Mouse (Mus musculus) liver, embryonic 16.5 days (tissue): ENCODE data around the gene Itm2c. TPM values are rescaled to one million over a fixed set of nuclear protein-coding genes. Genes with fewer than 3 reads are reported as not detected.

Experiments used
- ATAC-seq: fragments of 200-750 bp; cut with Nextera tagmentation; 2 replicates; pipeline ENCODE4 v1.8.0; 2017; ENCODE audit warnings: low read depth, mild to moderate bottlenecking, moderate number of reproducible peaks, moderate library complexity
- H3K27ac ChIP-seq: fragments of 300-500 bp; sonication (generic); 2 replicates; pipeline ENCODE4 v1.5.1; 2014; ENCODE audit warnings: mild to moderate bottlenecking, low read length
- H3K27me3 ChIP-seq: fragments of 300-500 bp; sonication (generic); 2 replicates; pipeline ENCODE4 v1.6.1; 2014; ENCODE audit warnings: low read depth, low read length, mixed read lengths; ENCODE audit not compliant: control insufficient read depth, insufficient read depth
- H3K36me3 ChIP-seq: fragments of 300-500 bp; sonication (generic); 2 replicates; pipeline ENCODE4 v1.6.1; 2014; ENCODE audit warnings: mild to moderate bottlenecking; ENCODE audit not compliant: control insufficient read depth, insufficient read depth
- H3K4me1 ChIP-seq: fragments of 300-500 bp; sonication (generic); 2 replicates; pipeline ENCODE4 v1.6.1; 2014; ENCODE audit warnings: low read depth, low read length, mixed read lengths; ENCODE audit not compliant: control insufficient read depth
- H3K4me2 ChIP-seq: fragments of 300-500 bp; sonication (generic); 2 replicates; pipeline ENCODE4 v1.6.1; 2014; ENCODE audit warnings: low read depth, low read length, mixed read lengths
- H3K4me3 ChIP-seq: fragments of 300-500 bp; sonication (generic); 2 replicates; pipeline ENCODE4 v1.5.1; 2014; ENCODE audit warnings: low read depth, mild to moderate bottlenecking, low read length
- H3K9ac ChIP-seq: fragments of 300-500 bp; sonication (generic); 2 replicates; pipeline ENCODE4 v1.6.1; 2014; ENCODE audit warnings: low read depth, low read length
- H3K9me3 ChIP-seq: fragments of 300-500 bp; sonication (generic); replicated peaks from 2 replicates; pipeline ENCODE4 v1.6.1; 2016; ENCODE audit warnings: low read length; ENCODE audit not compliant: control insufficient read depth
- WGBS: fragments of 180-500 bp; shearing (Covaris S2); extraction: QIAGEN DNeasy Blood & Tissue Kit; methylation state at CpG from one replicate; pipeline ENCODE4 v1.1.7; 2014; ENCODE audit not compliant: insufficient replicate concordance; 5-methylcytosine and 5-hydroxymethylcytosine counted together
- polyA plus RNA-seq: library from polyadenylated mRNA; unstranded; fragments of >200 nt; fragmentation: Nextera tagmentation; extraction: Ambion mirVana; gene quantifications from 2 replicates; pipeline ENCODE4 v1.2.1, GENCODE M21; 2015

Gene Itm2c
- 52.3 and 54.7 TPM in 2 replicates for polyA plus RNA-seq

DNA sequence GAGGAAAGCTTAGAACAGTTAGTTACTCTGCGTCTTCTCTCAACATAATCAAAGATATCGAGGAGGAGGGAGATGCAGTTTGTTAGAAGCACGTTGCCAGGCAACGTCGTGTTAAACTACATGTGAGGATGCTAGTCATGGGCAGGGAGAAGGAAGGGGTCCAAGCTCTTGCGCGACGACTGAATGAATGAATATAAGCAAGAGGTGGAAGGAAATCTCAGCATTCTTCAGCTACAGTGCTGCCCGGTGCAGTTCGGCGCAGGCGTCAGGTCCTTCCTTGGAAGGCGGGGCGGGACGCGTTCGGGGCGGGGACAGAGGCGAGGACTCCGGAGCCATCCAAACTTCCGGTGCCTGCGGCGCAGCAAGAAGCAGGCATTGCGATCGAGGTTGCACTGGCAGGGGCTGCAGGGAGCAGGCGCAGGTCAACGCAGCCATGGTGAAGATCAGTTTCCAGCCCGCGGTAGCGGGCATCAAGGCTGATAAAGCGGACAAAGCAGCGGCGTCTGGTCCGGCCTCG lies at the start of gene Itm2c:
TSS of gene Itm2c (plus strand) at position 51 of the 517 bp plus-strand sequence.
- peak within 1 kb of the TSS; percentile 41 for H3K27ac ChIP-seq
- no peaks in the 10 kb centered on the region for H3K36me3 ChIP-seq
- 2% methylated on average over 35 of the region's 35 CpGs for WGBS
- peak; percentile 64 for ATAC-seq
- peak within 1 kb of the TSS; percentile 76 for H3K4me3 ChIP-seq
- H3K4me2 ChIP-seq: peak within 1 kb of the TSS; percentile 84
- peaks cover 30% of the 10 kb centered on the region for H3K4me1 ChIP-seq
- no peaks in the 10 kb centered on the region for H3K9me3 ChIP-seq
- no peaks in the 10 kb centered on the region for H3K27me3 ChIP-seq
- peak within 1 kb of the TSS; percentile 71 for H3K9ac ChIP-seq

DNA sequence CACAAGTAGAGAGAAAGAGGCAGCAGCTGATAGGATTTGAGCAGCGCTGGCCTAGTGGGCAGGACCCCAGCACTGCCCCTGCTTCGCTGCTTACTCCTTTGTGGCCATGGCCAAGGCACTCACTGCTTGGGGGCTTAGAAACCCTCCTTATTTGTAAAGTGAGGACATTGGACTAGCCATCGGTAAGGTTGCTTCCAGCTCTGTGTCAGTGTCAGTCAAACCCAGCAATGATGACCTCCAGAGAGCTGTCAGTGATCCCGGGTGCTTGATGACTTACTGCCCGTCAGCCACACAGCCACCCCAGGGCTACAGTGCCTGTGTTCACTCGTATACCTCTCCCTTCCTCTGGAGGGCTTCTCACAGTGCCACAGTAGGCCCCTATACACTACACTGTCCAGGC lies 49.1 kb upstream of the Itm2c start:
- Histone ChIP-seq H3K27me3 (no peaks in the 10 kb centered on the region), H3K9ac (no peak overlapping the region), H3K4me3 (no peak overlapping the region), H3K9me3 (no peaks in the 10 kb centered on the region), H3K27ac (no peak overlapping the region), H3K4me2 (no peak overlapping the region), H3K4me1 (peaks cover 5% of the 10 kb centered on the region; the same call in 1 of the 2 replicates), H3K36me3 (peaks cover 20% of the 10 kb centered on the region)
- ATAC-seq: no peak
- WGBS: 72% methylated on average over 6 of the region's 6 CpGs

DNA sequence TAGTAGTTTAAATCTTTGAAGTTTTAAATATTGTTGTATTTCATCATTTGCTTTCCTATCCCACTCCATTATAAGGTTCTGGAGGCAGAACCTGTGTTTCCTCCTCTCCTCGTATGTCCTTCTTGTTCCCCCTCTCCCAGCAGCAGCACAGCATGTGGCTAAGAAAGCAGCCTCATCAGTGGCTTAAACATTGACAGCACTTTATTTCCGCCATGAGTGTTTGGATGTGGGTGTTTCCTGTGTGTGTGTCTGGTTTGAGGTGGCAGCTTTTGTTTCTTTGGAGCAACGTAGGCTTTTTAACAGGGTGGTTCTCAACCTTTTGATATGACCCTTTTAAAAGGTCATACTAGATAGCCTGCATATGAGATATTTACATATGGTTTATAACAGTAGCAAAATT lies 48.6 kb upstream of the Itm2c start:
- Histone ChIP-seq H3K9ac (no peak overlapping the region), H3K4me3 (no peak overlapping the region), H3K27me3 (no peaks in the 10 kb centered on the region), H3K4me1 (0 out of 2 replicates have a peak, but pooled peaks cover 2% of the 10 kb centered on the region), H3K36me3 (peaks cover 20% of the 10 kb centered on the region), H3K4me2 (no peak overlapping the region), H3K9me3 (no peaks in the 10 kb centered on the region), H3K27ac (no peak overlapping the region)
- 75% methylated on average over 3 of the region's 3 CpGs for whole genome bisulfite sequencing
- no peak for ATAC-seq

DNA sequence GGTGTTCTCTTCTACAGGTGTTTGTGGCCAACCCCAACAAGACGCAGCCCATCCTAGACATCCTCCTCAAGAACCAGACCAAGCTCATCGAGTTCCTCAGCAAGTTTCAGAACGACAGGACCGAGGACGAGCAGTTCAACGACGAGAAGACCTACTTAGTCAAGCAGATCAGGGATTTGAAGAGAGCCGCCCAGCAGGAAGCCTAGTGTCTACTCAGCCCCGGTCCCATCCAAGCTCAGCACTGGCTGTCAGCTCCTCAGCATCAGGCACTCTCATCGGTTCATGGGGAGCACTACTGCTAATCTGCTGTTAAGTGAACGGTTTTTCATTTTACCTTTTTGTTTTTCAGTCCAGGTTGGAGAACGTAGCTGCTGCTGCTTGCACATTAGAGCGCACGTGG lies 45.1 kb upstream of the Itm2c start:
- 91% methylated on average over 14 of the region's 14 CpGs for WGBS
- Histone ChIP-seq H3K27me3 (no peaks in the 10 kb centered on the region), H3K36me3 (peaks cover 18% of the 10 kb centered on the region), H3K9me3 (no peaks in the 10 kb centered on the region), H3K4me3 (no peak overlapping the region), H3K27ac (no peak overlapping the region), H3K9ac (no peak overlapping the region), H3K4me1 (no peaks in the 10 kb centered on the region; the same call in 1 of the 2 replicates), H3K4me2 (no peak overlapping the region)
- no peak for ATAC-seq

DNA sequence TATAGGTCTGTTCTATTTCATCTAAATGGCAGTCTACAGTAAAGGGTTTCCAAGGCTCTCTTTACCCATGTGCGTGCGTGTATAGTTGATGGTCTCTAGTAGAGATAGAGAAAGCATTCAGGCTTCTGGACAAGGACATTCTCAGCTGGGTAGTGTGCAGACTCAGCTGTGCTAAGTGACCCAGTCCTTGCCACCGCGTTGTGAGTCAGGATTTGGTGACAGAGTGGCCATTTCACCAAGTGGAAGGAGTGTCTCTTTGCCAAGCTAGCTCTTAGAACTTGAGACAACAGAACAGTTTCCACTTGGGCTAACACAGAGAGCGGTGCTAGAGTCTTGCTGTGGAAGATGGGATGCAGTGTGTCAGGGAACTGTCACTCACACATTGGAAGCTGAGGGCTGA lies 43.2 kb upstream of the Itm2c start:
- H3K36me3 ChIP-seq: peaks cover 18% of the 10 kb centered on the region
- no peak overlapping the region for H3K27ac ChIP-seq
- H3K4me2 ChIP-seq: no peak overlapping the region
- no peak overlapping the region for H3K9ac ChIP-seq
- H3K4me1 ChIP-seq: no peaks in the 10 kb centered on the region; the same call in 1 of the 2 replicates
- H3K27me3 ChIP-seq: no peaks in the 10 kb centered on the region
- ATAC-seq: no peak
- H3K9me3 ChIP-seq: no peaks in the 10 kb centered on the region
- H3K4me3 ChIP-seq: no peak overlapping the region
- 88% methylated on average over 5 of the region's 5 CpGs for WGBS

DNA sequence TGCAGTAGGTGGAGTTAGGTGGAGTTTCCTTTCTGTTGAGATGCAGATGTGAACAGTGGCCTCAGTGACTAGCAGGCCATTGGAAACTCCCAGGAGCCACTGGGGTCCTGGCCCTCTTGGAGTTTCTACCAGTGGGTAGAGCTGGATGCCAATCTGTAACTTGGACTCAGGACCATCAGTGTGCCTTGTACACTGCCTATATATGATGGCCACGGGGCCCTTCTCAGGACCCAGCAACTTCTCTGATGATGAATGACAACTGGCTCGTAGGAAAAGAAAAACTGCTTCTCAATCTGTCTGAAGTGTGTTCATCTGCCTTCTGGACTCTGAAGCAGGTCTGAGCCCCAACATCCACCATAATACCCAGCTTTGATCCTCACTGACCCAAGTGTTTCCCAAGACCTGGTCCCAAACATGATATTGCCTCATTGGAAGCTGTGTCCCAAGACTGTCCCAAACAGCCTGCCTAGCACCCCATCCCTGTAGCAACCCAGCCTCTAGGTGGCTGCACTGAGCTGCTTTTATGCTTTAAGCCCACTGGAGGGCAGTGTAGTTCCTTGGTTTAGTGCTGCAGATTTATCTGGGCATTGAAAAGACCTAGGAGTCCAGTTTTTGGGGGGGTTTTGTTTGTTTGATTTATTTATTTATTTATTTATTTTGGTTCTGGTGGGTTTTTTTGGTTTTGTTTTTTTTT lies 40.9 kb upstream of the Itm2c start:
- Histone ChIP-seq H3K27ac (no peak overlapping the region), H3K4me2 (no peak overlapping the region), H3K9me3 (no peaks in the 10 kb centered on the region), H3K36me3 (peaks cover 14% of the 10 kb centered on the region), H3K4me1 (no peaks in the 10 kb centered on the region; the same call in 1 of the 2 replicates), H3K9ac (no peak overlapping the region), H3K4me3 (no peak overlapping the region), H3K27me3 (no peaks in the 10 kb centered on the region)
- 0 out of 2 replicates have a peak, but pooled peaks have one; percentile 32 for ATAC-seq
- 63% methylated on average over 2 of the region's 2 CpGs for WGBS

DNA sequence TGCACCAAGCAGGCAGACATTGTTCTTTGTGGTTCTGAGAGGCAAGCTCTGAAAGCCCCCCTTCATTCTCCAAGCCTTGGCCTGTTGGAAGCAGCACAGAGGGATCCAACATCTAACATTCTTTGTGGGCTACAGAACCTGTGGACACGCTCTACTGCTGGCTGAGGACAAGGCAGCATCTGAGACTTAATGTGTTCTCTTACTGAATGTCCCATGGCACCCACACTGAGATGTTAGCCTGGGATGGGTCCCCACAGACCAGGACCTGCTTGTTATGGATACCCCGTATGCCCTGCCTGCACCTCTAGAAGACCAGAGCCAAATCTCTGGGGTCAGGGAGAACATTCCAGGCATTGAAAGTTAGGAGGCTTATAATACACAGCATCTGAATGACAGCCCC lies 40.2 kb upstream of the Itm2c start:
- no peak overlapping the region for H3K27ac ChIP-seq
- no peaks in the 10 kb centered on the region for H3K9me3 ChIP-seq
- H3K4me2 ChIP-seq: no peak overlapping the region
- 76% methylated on average over 2 of the region's 2 CpGs for WGBS
- H3K36me3 ChIP-seq: peaks cover 8% of the 10 kb centered on the region
- no peak overlapping the region for H3K4me3 ChIP-seq
- H3K9ac ChIP-seq: no peak overlapping the region
- no peak for ATAC-seq
- H3K4me1 ChIP-seq: no peaks in the 10 kb centered on the region; the same call in 1 of the 2 replicates
- H3K27me3 ChIP-seq: no peaks in the 10 kb centered on the region

DNA sequence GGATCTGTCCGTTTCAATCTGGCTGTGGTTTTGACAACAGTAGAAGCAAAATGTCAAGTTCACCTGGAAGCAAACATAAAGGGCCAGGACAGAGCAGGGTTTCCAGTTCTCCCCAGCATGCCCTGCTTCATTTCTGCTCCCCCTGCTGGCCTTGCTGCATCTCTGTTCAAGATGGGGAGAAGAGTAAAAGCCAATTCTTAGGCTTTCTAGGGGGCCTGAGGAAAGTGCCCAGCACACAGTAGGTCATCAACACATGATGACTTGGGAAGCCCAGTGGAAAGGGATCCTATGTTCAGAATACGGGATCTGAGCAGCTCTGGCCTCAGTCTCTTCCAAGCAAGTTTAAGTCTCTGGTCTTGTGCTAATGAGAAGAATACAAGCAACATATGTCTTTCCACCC lies 39.6 kb upstream of the Itm2c start:
- peaks cover 3% of the 10 kb centered on the region; the same call in 1 of the 2 replicates for H3K36me3 ChIP-seq
- no peaks in the 10 kb centered on the region for H3K27me3 ChIP-seq
- H3K9ac ChIP-seq: no peak overlapping the region
- no peaks in the 10 kb centered on the region for H3K9me3 ChIP-seq
- no peak overlapping the region for H3K27ac ChIP-seq
- WGBS: 64% methylated on average over 2 of the region's 2 CpGs
- no peak overlapping the region for H3K4me3 ChIP-seq
- H3K4me2 ChIP-seq: no peak overlapping the region
- no peak for ATAC-seq
- no peaks in the 10 kb centered on the region; the same call in 1 of the 2 replicates for H3K4me1 ChIP-seq

DNA sequence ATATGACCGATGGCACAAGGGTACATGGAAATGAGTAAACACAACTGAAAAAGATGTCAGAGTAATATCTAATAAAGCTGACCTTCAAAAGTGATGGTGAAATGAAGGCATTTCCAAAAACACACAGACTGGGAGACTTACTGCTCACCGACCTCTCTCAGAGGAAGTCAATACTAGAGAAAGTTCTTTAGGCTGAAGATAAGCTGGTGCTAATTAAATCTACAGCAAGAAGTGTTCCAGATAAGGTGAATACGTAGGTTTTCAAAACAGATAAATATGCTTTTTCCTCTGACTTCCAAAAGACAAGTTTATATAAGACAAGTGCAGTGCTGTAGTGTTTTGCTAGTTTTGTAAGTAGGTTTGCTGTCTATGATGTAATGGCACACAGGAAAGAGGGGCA lies 37.8 kb upstream of the Itm2c start:
- 38% methylated on average over 3 of the region's 3 CpGs for WGBS
- no peak overlapping the region for H3K4me3 ChIP-seq
- H3K36me3 ChIP-seq: 0 out of 2 replicates have a peak, but pooled peaks cover 3% of the 10 kb centered on the region

More for the DNA sequence above, 37.8 kb upstream of the Itm2c start:
- Histone ChIP-seq H3K4me2 (no peak overlapping the region), H3K27ac (no peak overlapping the region), H3K9ac (no peak overlapping the region), H3K4me1 (no peaks in the 10 kb centered on the region; the same call in 1 of the 2 replicates), H3K27me3 (no peaks in the 10 kb centered on the region), H3K9me3 (no peaks in the 10 kb centered on the region)
- no peak for ATAC-seq
